Mouse (Mus musculus) liver, adult 2 months (tissue): ENCODE data around the gene Tm6sf1.

Experiments
- CTCF ChIP-seq: fragments of 200-500 bp; IDR thresholded peaks from 2 replicates; pipeline ENCODE4 v1.5.1; 2011; ENCODE audit warnings: low read depth, low read length, control low read depth
- POLR2A ChIP-seq: fragments of 200-500 bp; IDR thresholded peaks from 2 replicates; pipeline ENCODE4 v1.6.1; 2011; ENCODE audit warnings: low read length, control low read depth; ENCODE audit not compliant: insufficient read depth; ENCODE audit errors: extremely low read depth

- TF ChIP-seq CTCF (no peak), POLR2A (no peak)
These were observed 7.1 kb downstream of the Tm6sf1 start for GRCm38 (mm10) chr7:81865937-81866336.
